Mouse (Mus musculus) embryonic facial prominence, embryonic 14.5 days (tissue): ENCODE measurements around the gene Tmem203. TPM values are rescaled to one million over a fixed set of nuclear protein-coding genes. Genes with fewer than 3 reads are reported as not detected.
A peak's percentile ranks its signal among the peaks of the same experiment; 100 is the strongest.

ENCODE experiments used
- ATAC-seq: fragments of 200-750 bp; cut with Nextera tagmentation; 2 replicates; pipeline ENCODE4 v1.8.0; 2017; ENCODE audit warnings: low read depth, moderate number of reproducible peaks, moderate TSS enrichment
- DNase-seq: peaks from one replicate; pipeline ENCODE4 v3.0.0-alpha.2; 2015; ENCODE audit warnings: low spot score
- H3K27ac ChIP-seq: fragments of 300-500 bp; sonication (generic); replicated peaks from 2 replicates; pipeline ENCODE4 v1.5.1; 2014; ENCODE audit warnings: low read depth, mild to moderate bottlenecking, low read length, moderate library complexity
- H3K27me3 ChIP-seq: fragments of 300-500 bp; sonication (generic); replicated peaks from 2 replicates; pipeline ENCODE4 v1.6.1; 2014; ENCODE audit warnings: low read length; ENCODE audit not compliant: control insufficient read depth, insufficient read depth
- H3K36me3 ChIP-seq: fragments of 300-500 bp; sonication (generic); 2 replicates; pipeline ENCODE4 v1.6.1; 2014; ENCODE audit warnings: low read length, mixed read lengths; ENCODE audit not compliant: control insufficient read depth, insufficient read depth
- H3K4me1 ChIP-seq: fragments of 300-500 bp; sonication (generic); 2 replicates; pipeline ENCODE4 v1.6.1; 2014; ENCODE audit warnings: antibody characterized with exemption, low read length; ENCODE audit not compliant: control insufficient read depth, insufficient read depth
- H3K4me2 ChIP-seq: fragments of 300-500 bp; sonication (generic); 2 replicates; pipeline ENCODE4 v1.6.1; 2014; ENCODE audit warnings: low read depth, mild to moderate bottlenecking, low read length, moderate library complexity, mixed read lengths
- H3K4me3 ChIP-seq: fragments of 300-500 bp; sonication (generic); 2 replicates; pipeline ENCODE4 v1.5.1; 2014; ENCODE audit warnings: low read depth, mild to moderate bottlenecking, low read length
- H3K9ac ChIP-seq: fragments of 300-500 bp; sonication (generic); 2 replicates; pipeline ENCODE4 v1.6.1; 2014; ENCODE audit warnings: low read depth, mild to moderate bottlenecking, low read length, moderate library complexity, mixed read lengths
- H3K9me3 ChIP-seq: fragments of 300-500 bp; sonication (generic); 2 replicates; pipeline ENCODE4 v1.6.1; 2016; ENCODE audit warnings: low read length; ENCODE audit not compliant: control insufficient read depth
- WGBS: fragments of 180-500 bp; shearing (Covaris S2); extraction: QIAGEN DNeasy Blood & Tissue Kit; methylation state at CpG from one replicate; pipeline ENCODE4 v1.1.7; 2014; 5-methylcytosine and 5-hydroxymethylcytosine counted together
- polyA plus RNA-seq: library from polyadenylated mRNA; unstranded; fragments of >200 nt; fragmentation: Nextera tagmentation; extraction: Ambion mirVana; gene quantifications from 2 replicates; pipeline ENCODE4 v1.2.1, GENCODE M21; 2014

The Tmem203 gene
- polyA plus RNA-seq, 1 experiment from 2014 or later = 16.1 TPM

DNA sequence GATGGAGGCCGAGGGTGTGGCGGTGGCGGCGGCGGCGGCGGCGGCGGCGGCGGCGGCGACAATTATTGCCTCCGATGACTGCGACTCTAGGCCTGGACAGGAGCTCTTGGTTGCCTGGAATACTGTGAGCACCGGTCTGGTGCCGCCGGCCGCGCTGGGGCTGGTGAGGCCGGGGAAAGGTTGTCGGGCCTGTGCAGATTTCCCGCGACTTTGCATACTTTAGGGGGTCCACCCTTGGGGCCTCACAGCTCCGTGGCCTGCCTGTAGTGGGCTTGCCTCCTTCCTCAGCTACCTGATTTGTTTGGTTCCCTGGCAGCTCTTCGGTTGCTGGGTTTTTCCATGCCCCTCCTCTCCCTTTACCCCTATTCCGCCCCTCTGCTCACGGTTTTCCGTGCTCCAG, 17.3 kb downstream of the Tmem203 start:
- H3K36me3 ChIP-seq = peaks cover 65% of the 10 kb centered on the region
- peak; percentile 47 for ATAC-seq
- peak overlapping the region; percentile 84 for H3K4me3 ChIP-seq
- 2% methylated on average over 5 of the region's 29 CpGs for WGBS
- H3K4me2 ChIP-seq = peak overlapping the region; percentile 83
- DNase-seq = no peak
- no peaks in the 10 kb centered on the region for H3K27me3 ChIP-seq
- peak overlapping the region; percentile 65; the same call in 1 of the 2 replicates for H3K27ac ChIP-seq
- peaks cover 17% of the 10 kb centered on the region for H3K4me1 ChIP-seq
- no peaks in the 10 kb centered on the region for H3K9me3 ChIP-seq
- peak overlapping the region; percentile 84 for H3K9ac ChIP-seq

DNA sequence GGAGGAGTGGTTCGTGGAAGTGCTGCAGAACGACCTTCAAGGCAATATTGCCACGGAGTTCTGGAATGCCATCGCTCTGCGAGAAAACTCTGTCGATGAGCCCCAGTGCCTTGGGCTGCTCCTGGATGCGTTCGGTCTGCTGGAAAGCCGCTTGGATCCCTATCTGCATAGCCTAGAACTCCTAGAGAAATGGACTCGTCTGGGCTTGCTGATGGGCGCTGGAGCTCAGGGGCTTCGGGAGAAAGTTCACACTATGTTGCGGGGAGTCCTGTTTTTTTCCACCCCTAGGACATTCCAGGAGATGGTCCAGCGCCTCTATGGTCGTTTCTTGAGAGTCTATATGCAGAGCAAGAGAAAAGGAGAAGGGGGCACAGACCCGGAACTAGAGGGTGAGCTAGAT, 17.8 kb downstream of the Tmem203 start:
- Histone ChIP-seq H3K9me3 (no peaks in the 10 kb centered on the region), H3K27ac (peak overlapping the region; percentile 65; the same call in 1 of the 2 replicates), H3K36me3 (peaks cover 70% of the 10 kb centered on the region), H3K9ac (peak overlapping the region; percentile 84), H3K4me2 (peak overlapping the region; percentile 83), H3K4me3 (peak overlapping the region; percentile 84), H3K27me3 (no peaks in the 10 kb centered on the region), H3K4me1 (peaks cover 17% of the 10 kb centered on the region)
- no peak for DNase-seq
- no peak for ATAC-seq
- WGBS = 32% methylated on average over 16 of the region's 16 CpGs

GRCm38 (mm10) chr2:25278928-25279882, 24.0 kb downstream of the Tmem203 start:
- peak; percentile 83 for DNase-seq
- Histone ChIP-seq H3K4me1 (no peaks in the 10 kb centered on the region), H3K27me3 (no peaks in the 10 kb centered on the region), H3K9me3 (no peaks in the 10 kb centered on the region), H3K27ac (no peak overlapping the region), H3K36me3 (peaks cover 97% of the 10 kb centered on the region), H3K4me3 (no peak overlapping the region), H3K4me2 (no peak overlapping the region), H3K9ac (no peak overlapping the region)
- WGBS = 64% methylated on average over 13 of the region's 13 CpGs
- 0 out of 2 replicates have a peak, but pooled peaks have one; percentile 44 for ATAC-seq

DNA sequence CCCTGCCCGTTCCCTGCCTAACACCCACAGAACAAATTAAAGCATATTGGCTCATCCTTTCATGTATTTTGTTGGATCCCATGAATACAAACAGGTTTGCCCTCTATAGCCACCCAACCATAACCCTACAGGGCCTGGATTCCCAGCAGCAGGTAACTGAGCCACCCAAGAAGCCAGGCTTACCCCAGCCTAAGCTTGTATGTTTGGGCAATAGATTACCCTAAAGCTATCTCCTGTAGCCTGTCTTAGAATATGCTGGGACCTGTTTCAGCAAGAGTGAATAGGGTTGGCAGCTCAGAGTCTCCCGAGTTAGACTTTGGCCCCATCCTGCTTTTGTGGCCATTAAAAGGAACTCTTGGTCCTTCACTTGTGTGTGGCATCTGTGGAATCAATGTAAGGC, 30.3 kb downstream of the Tmem203 start:
- WGBS = 90% methylated on average over 2 of the region's 2 CpGs
- Histone ChIP-seq H3K27me3 (peaks cover 29% of the 10 kb centered on the region), H3K9ac (no peak overlapping the region), H3K4me3 (no peak overlapping the region), H3K27ac (0 out of 2 replicates have a peak overlapping the region, but pooled peaks have one; percentile 81), H3K4me2 (no peak overlapping the region), H3K9me3 (no peaks in the 10 kb centered on the region), H3K36me3 (peaks cover 56% of the 10 kb centered on the region), H3K4me1 (no peaks in the 10 kb centered on the region)
- ATAC-seq (no peak), DNase-seq (no peak)

DNA sequence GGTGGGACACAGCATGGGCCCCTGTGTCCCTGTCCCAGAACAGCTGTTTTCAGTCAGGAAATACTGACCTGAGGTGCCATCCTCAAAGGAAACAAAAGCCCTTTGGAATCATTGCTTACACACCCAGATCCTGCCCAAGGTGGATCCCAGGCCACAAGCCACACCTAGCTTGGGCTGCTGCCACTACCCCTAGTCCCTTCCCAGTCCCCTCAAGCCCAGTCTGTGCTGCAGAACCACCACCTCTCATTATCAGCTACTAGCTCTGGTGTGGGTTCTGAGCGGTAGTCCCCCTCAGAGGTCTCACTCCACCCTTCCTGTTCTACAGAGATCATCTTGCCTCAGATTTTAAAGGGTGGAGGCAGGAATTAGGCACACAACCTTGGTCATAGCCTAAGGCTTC, 31.1 kb downstream of the Tmem203 start:
- Histone ChIP-seq H3K4me1 (no peaks in the 10 kb centered on the region), H3K27me3 (peaks cover 37% of the 10 kb centered on the region), H3K36me3 (peaks cover 49% of the 10 kb centered on the region), H3K9me3 (no peaks in the 10 kb centered on the region), H3K4me2 (no peak overlapping the region), H3K9ac (no peak overlapping the region), H3K4me3 (no peak overlapping the region), H3K27ac (peak overlapping the region; percentile 81)
- ATAC-seq = peak; percentile 28; the same call in 1 of the 2 replicates
- WGBS = 43% methylated on average over 1 of the region's 1 CpGs
- no peak for DNase-seq

- Histone ChIP-seq H3K9me3 (no peaks in the 10 kb centered on the region), H3K36me3 (peaks cover 43% of the 10 kb centered on the region), H3K4me2 (no peak overlapping the region), H3K4me3 (no peak overlapping the region), H3K4me1 (no peaks in the 10 kb centered on the region), H3K9ac (no peak overlapping the region), H3K27ac (peak overlapping the region; percentile 81), H3K27me3 (peaks cover 44% of the 10 kb centered on the region)
- DNase-seq (peak; percentile 86), ATAC-seq (peak; percentile 80)
- WGBS = 58% methylated on average over 7 of the region's 7 CpGs
Observed at GRCm38 (mm10) chr2:25286837-25287636, 31.8 kb downstream of the Tmem203 start.

- WGBS = 90% methylated on average over 6 of the region's 6 CpGs
- H3K4me2 ChIP-seq = no peak within 1 kb of the TSS
- no peak within 1 kb of the TSS for H3K4me3 ChIP-seq
- peaks cover 55% of the 10 kb centered on the region for H3K27me3 ChIP-seq
- H3K4me1 ChIP-seq = 0 out of 2 replicates have a peak, but pooled peaks cover 4% of the 10 kb centered on the region
- DNase-seq (no peak), ATAC-seq (no peak)
- peak within 1 kb of the TSS; percentile 77 for H3K27ac ChIP-seq
- H3K9ac ChIP-seq = no peak within 1 kb of the TSS
- H3K9me3 ChIP-seq = no peaks in the 10 kb centered on the region
- H3K36me3 ChIP-seq = peaks cover 33% of the 10 kb centered on the region
Observed at GRCm38 (mm10) chr2:25287927-25288649, 32.8 kb downstream of the Tmem203 start, which contains the start of gene Tmem210. Gene Tmem210 (plus strand): TSS chr2:25288145.
